Comparison of ENCODE assay signal across 10 mouse cellular contexts in genomic region chr1:151040945-151041649, GRCm38 (mm10). TPM values are rescaled to one million over a fixed set of nuclear protein-coding genes. Genes with fewer than 3 reads are reported as not detected.
DNase-seq lines count a peak whose midpoint lies in the region; ATAC-seq and TF ChIP-seq lines count a peak whose summit lies in the region.
"Had no signal": no experiment of that assay in that cellular context is flagged by ENCODE, and none has a peak within 500 bp of the region (broad histone marks: within the 10 kb centered on the region; RNA-seq: fewer than 3 reads in every experiment).

No protein-coding gene starts in this region.

- DNase-seq in left cerebral cortex, adult 2 months (ENCODE audit: extremely low spot score in 1 of 2, low spot score in 2 of 2): no peak
- DNase-seq in left cerebral cortex, postnatal 10 days (ENCODE audit: extremely low spot score in 1 of 2, low spot score in 2 of 2): no peak
- DNase-seq in gastrocnemius, adult 8-10 months (ENCODE audit: low spot score in 2 of 2): no peak
- no peak for DNase-seq in layer of hippocampus, adult 11-12 months (ENCODE audit: low spot score)
- DNase-seq in adrenal gland, adult 8-10 months: no peak
- DNase-seq: cerebellum, postnatal 10 days had no signal

- ATAC-seq in heart, embryonic 16.5 days (replicated peaks; ENCODE audit: extremely low read depth, insufficient read depth, low FRiP score): peak; percentile 80
- ATAC-seq in liver, embryonic 12.5 days: peak; percentile 69
- ATAC-seq in neutrophil, adult 5-6 weeks (ENCODE audit: extremely low read depth, insufficient number of reproducible peaks, low FRiP score, poor library complexity, severe bottlenecking): 0 out of 2 replicates have a peak, but pooled peaks have one; percentile 30

- H3K4me3 ChIP-seq in left cerebral cortex, adult 2 months: no peak overlapping the region
- H3K4me3 ChIP-seq in heart, embryonic 16.5 days (ENCODE audit: low read length): no peak overlapping the region
- H3K4me3 ChIP-seq in liver, embryonic 12.5 days: peak overlapping the region; percentile 12

- no peaks in the 10 kb centered on the region for H3K27me3 ChIP-seq in heart, embryonic 16.5 days (ENCODE audit: control insufficient read depth, insufficient read depth, low read length)
- no peaks in the 10 kb centered on the region; the same call in 1 of the 2 replicates for H3K27me3 ChIP-seq in liver, embryonic 12.5 days (replicated peaks)

- H3K9me3 ChIP-seq in heart, embryonic 16.5 days (replicated peaks; ENCODE audit: control insufficient read depth, low read length): no peaks in the 10 kb centered on the region
- H3K9me3 ChIP-seq in liver, embryonic 12.5 days (replicated peaks): no peaks in the 10 kb centered on the region
- H3K9me3 ChIP-seq: G1E had no signal

- H3K36me3 ChIP-seq in heart, embryonic 16.5 days (ENCODE audit: control insufficient read depth, insufficient read depth): no peaks in the 10 kb centered on the region
- H3K36me3 ChIP-seq in liver, embryonic 12.5 days: no peaks in the 10 kb centered on the region
- H3K36me3 ChIP-seq: G1E had no signal

- peak overlapping the region; percentile 47 for H3K4me2 ChIP-seq in heart, embryonic 16.5 days (ENCODE audit: low read depth, low read length)
- H3K4me2 ChIP-seq in liver, embryonic 12.5 days: peak overlapping the region; percentile 51

- TF ChIP-seq CTCF in left cerebral cortex, adult 2 months (IDR thresholded peaks at IDR 0.05): no peak

- no peaks in the 10 kb centered on the region; the same call in 1 of the 2 replicates for H3K4me1 ChIP-seq in heart, embryonic 16.5 days (ENCODE audit: control insufficient read depth, insufficient read depth, low read length)
- H3K4me1 ChIP-seq in liver, embryonic 12.5 days: peaks cover 17% of the 10 kb centered on the region

- no peak overlapping the region for H3K9ac ChIP-seq in heart, embryonic 16.5 days (ENCODE audit: low read length)
- no peak overlapping the region for H3K9ac ChIP-seq in liver, embryonic 12.5 days

- intact Hi-C loops in left cerebral cortex, adult 2 months (cut with DNase I): no loop called here
- intact Hi-C loops in left cerebral cortex, postnatal 10 days (cut with DNase I): no loop called here

- peak overlapping the region; percentile 50; the same call in 1 of the 2 replicates for H3K27ac ChIP-seq in left cerebral cortex, adult 2 months
- H3K27ac ChIP-seq in heart, embryonic 16.5 days (ENCODE audit: low read length): peak overlapping the region; percentile 64
- H3K27ac ChIP-seq in liver, embryonic 12.5 days: no peak overlapping the region

- 44% methylated on average over 18 of the region's 18 CpGs for WGBS in heart, embryonic 16.5 days
- WGBS in liver, embryonic 12.5 days (ENCODE audit: insufficient replicate concordance): 24% methylated on average over 18 of the region's 18 CpGs

RNA-seq across cellular contexts. Expression of gene Hmcn1, which starts 47.9 kb away (rescaled TPM):
- 1 to 10 TPM; 1.6 to 3.5 TPM for total RNA-seq in left cerebral cortex, adult 2 months (2021)
- total RNA-seq in left cerebral cortex, postnatal 10 days (2021): 1 to 10 TPM; 6.2 to 7.2 TPM
- 18.1 and 20.7 TPM in 2 replicates for polyA plus RNA-seq in heart, embryonic 16.5 days (2015; fragmentation: Nextera tagmentation; extraction: Ambion mirVana)
- 4.8 and 5.3 TPM in 2 replicates for polyA plus RNA-seq in liver, embryonic 12.5 days (2016; fragmentation: Nextera tagmentation; extraction: Ambion mirVana)
- total RNA-seq in neutrophil, adult 5-6 weeks (2017): not detected in 2 replicates
- total RNA-seq in gastrocnemius, adult 8-10 months (2022): 1 to 10 TPM; 6.5 to 8.5 (median 6.9) TPM
- 1 to 10 TPM; 1.2 to 2.5 (median 1.8) TPM for total RNA-seq in adrenal gland, adult 8-10 months (2022)
- polyA plus RNA-seq: G1E had no signal

Comparison
In these comparisons a context has a peak if more than half of its experiments do, and no peak if none do; other contexts are left out.
1. ATAC-seq: peak in every context shown above with its lines; median percentile 80 in heart, embryonic 16.5 days; 69 in liver, embryonic 12.5 days; 30 in neutrophil, adult 5-6 weeks.